Mouse (Mus musculus) testis, postnatal 10 days (tissue): ENCODE measurements around the gene Nckap5.

Experiments
- DNase-seq: peaks from one replicate; pipeline ENCODE4 v3.0.0; 2021; ENCODE audit warnings: low spot score

Gene Nckap5

GRCm38 (mm10) chr1:126469818-126470544, 360.6 kb downstream of the Nckap5 start:
- no peak for DNase-seq

GRCm38 (mm10) chr1:126461527-126462354, 368.9 kb downstream of the Nckap5 start:
- no peak for DNase-seq

DNA sequence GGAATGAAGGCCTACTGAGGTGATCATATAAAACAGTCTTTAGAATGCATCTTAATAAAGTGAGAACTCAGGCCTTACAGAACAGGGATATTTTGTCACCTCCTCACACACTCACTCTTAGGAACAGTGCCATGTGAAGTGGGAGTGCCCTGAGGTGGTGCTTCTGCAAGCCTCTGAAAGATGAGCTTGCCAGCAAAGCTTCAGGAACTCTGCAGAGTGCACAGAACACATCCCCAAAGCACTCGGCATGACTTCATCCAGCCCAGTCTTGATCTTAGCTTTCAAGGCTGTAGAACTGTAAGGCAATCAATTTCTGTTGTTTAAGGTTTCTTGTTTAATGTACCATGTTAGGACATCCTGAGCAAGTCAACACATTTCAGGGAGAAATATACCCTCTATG, 372.9 kb downstream of the Nckap5 start:
- DNase-seq = no peak

GRCm38 (mm10) chr1:126454504-126455173, 376.0 kb downstream of the Nckap5 start:
- DNase-seq = no peak

DNA sequence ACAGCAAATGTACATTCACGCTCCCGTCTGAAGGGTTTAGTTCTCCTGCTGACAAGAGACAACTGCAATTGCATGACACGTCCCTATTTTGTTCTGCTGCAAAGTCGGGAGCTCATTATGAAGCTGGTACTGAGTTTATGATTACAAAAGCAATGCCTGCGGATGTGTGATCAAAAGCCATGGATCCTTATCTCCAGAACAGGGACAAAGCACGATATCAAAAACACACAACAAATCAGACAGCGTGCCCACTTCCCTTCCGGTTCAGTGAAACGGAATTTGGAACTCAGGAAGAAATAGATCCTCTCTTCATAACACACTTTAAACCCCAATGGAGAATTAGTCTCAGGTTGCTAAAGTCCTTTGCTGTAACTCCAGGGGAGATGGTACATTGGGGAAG, 379.1 kb downstream of the Nckap5 start:
- DNase-seq = no peak

GRCm38 (mm10) chr1:126449424-126449823, 381.2 kb downstream of the Nckap5 start:
- no peak for DNase-seq

GRCm38 (mm10) chr1:126443890-126444289, 386.7 kb downstream of the Nckap5 start:
- DNase-seq = no peak

DNA sequence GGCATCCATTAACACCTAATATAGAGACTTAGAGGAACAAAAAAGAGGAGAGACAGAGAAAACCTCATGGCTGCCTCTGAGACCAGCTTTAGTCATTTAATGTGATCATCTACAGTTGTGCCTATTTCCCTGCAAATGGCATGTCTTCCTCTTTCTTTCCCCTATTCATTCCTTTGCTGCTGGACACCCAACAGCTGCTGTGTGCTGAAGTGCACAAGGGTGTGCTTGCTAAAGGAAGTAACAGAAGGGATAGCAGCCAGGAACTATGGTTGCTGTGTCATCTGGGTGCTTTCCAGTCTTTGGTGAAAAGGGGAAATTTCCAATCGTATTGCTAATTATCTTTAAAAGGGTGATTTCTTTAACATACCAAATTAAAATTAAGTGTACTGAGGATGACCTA, 387.9 kb downstream of the Nckap5 start:
- no peak for DNase-seq

- DNase-seq = no peak
Measured at GRCm38 (mm10) chr1:126438000-126438572, 392.5 kb downstream of the Nckap5 start.

- DNase-seq = no peak
Measured at GRCm38 (mm10) chr1:126436937-126437667, 393.5 kb downstream of the Nckap5 start.

- DNase-seq = no peak
Measured at GRCm38 (mm10) chr1:126432285-126432684, 398.3 kb downstream of the Nckap5 start.

- peak; percentile 53 for DNase-seq
Measured at GRCm38 (mm10) chr1:126431594-126431993, 399.0 kb downstream of the Nckap5 start.

DNA sequence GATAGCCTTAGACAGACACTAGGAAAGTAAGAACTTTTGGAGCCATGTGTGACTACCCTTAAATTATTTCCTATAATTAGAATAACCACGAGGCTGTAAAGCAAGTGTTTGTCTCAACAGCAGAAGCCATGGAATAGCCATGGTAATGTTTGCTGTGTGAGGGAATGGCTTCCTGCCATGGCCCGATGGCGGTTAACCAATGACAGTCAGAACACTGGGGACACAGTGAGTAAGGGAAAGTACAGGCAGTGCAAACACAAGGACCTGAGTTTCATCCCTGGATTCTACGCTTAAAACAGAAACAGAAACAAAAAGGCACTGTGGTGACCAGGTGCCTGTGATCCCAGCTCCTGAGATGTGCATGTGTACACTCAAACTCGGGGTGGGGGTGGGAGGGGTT, 419.2 kb downstream of the Nckap5 start:
- no peak for DNase-seq

DNA sequence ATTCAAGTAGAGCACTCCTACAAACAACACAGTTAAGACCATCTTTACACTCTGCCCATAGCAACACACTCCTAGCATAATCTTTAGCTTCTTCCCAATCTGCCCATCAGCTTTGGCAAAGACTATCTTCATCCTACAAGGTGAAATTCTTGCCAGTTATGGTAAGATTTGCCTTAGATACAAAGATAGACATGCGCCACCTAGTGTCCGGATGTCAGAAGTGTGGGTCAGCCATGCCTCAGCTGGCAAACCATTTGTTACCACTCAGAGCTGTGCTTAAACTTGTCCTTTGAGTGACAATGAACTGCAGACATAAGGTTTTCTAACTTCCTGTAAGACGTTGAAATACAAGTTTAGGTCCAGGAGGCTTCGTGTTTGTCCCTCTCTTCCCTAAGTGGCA, 422.7 kb downstream of the Nckap5 start:
- DNase-seq = peak; percentile 62

- DNase-seq = no peak
Measured at GRCm38 (mm10) chr1:126405543-126405942, 425.1 kb downstream of the Nckap5 start.

DNA sequence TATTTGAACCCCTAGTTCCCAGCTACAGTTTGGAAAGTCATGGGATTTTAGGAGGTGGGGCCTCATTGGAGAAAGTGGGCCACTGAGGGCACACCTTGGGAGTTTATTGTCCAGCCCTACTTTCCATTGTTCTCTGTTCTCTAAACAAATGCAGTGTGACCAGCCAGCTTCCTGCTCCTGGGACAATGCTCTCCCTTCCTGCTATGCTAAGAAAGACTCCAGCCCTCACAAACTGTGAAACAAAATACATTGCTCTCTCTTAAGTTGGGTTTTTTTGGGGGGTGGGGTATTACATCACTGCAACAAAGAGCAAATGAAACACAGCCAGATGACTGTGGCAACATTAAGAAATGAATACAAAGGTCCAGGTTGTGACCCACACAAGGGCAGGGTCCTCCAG, 426.6 kb downstream of the Nckap5 start:
- DNase-seq = no peak

- DNase-seq = no peak
Measured at GRCm38 (mm10) chr1:126391204-126391603, 439.4 kb downstream of the Nckap5 start.

GRCm38 (mm10) chr1:126377339-126377980, 453.1 kb downstream of the Nckap5 start:
- DNase-seq = no peak

- no peak for DNase-seq
Measured at GRCm38 (mm10) chr1:126366736-126367135, 463.9 kb downstream of the Nckap5 start.

- DNase-seq = no peak
Measured at GRCm38 (mm10) chr1:126364556-126364955, 466.0 kb downstream of the Nckap5 start.

GRCm38 (mm10) chr1:126360531-126361220, 469.9 kb downstream of the Nckap5 start:
- DNase-seq = no peak
